Mouse (Mus musculus): ENCODE results near the gene Gabrr3. TPM values are rescaled to one million over a fixed set of nuclear protein-coding genes. Genes with fewer than 3 reads are reported as not detected.

The Gabrr3 gene
- polyA plus RNA-seq, 1 experiment from 2014 or later: not detected

GRCm38 (mm10) chr16:59420237-59420866 is 13.2 kb downstream of the Gabrr3 start:
- no peaks in the 10 kb centered on the region for H3K27me3 ChIP-seq (ENCODE audit: control insufficient read depth, insufficient read depth, low read depth, low read length)
- H3K27ac ChIP-seq (ENCODE audit: low read length): no peak overlapping the region
- H3K36me3 ChIP-seq (ENCODE audit: control insufficient read depth, insufficient read depth, low read length): no peaks in the 10 kb centered on the region
- no peak overlapping the region for H3K9ac ChIP-seq (ENCODE audit: low read length)
- H3K4me3 ChIP-seq (ENCODE audit: low read length): no peak overlapping the region
- H3K4me1 ChIP-seq (replicated peaks; ENCODE audit: control insufficient read depth, insufficient read depth, low read length): no peaks in the 10 kb centered on the region
- no peak overlapping the region for H3K4me2 ChIP-seq (ENCODE audit: low read depth, low read length)
- ATAC-seq (ENCODE audit: low read depth): no peak
- 55% methylated on average over 9 of the region's 9 CpGs for WGBS
- H3K9me3 ChIP-seq (ENCODE audit: control insufficient read depth, low read length): no peaks in the 10 kb centered on the region

- Histone ChIP-seq H3K4me2 (ENCODE audit: low read depth, low read length) (no peak overlapping the region), H3K27ac (ENCODE audit: low read length) (no peak overlapping the region), H3K9ac (ENCODE audit: low read length) (no peak overlapping the region), H3K9me3 (ENCODE audit: control insufficient read depth, low read length) (no peaks in the 10 kb centered on the region), H3K27me3 (ENCODE audit: control insufficient read depth, insufficient read depth, low read depth, low read length) (no peaks in the 10 kb centered on the region), H3K4me1 (replicated peaks; ENCODE audit: control insufficient read depth, insufficient read depth, low read length) (no peaks in the 10 kb centered on the region), H3K4me3 (ENCODE audit: low read length) (no peak overlapping the region), H3K36me3 (ENCODE audit: control insufficient read depth, insufficient read depth, low read length) (no peaks in the 10 kb centered on the region)
- ATAC-seq (ENCODE audit: low read depth): no peak
- WGBS: 8% methylated on average over 6 of the region's 6 CpGs
Measured at GRCm38 (mm10) chr16:59420867-59421251, 13.7 kb downstream of the Gabrr3 start.

- no peak overlapping the region for H3K4me3 ChIP-seq (ENCODE audit: low read length)
Measured at GRCm38 (mm10) chr16:59421571-59422345, 14.6 kb downstream of the Gabrr3 start.

GRCm38 (mm10) chr16:59427960-59428359 is 20.8 kb downstream of the Gabrr3 start:
- no peaks in the 10 kb centered on the region for H3K36me3 ChIP-seq (ENCODE audit: control insufficient read depth, insufficient read depth, low read length)
- WGBS: 78% methylated on average over 7 of the region's 7 CpGs
- no peak overlapping the region for H3K4me3 ChIP-seq (ENCODE audit: low read length)
- no peak overlapping the region for H3K27ac ChIP-seq (ENCODE audit: low read length)
- no peak overlapping the region for H3K9ac ChIP-seq (ENCODE audit: low read length)
- no peak for ATAC-seq (ENCODE audit: low read depth)
- no peaks in the 10 kb centered on the region for H3K4me1 ChIP-seq (replicated peaks; ENCODE audit: control insufficient read depth, insufficient read depth, low read length)
- H3K27me3 ChIP-seq (ENCODE audit: control insufficient read depth, insufficient read depth, low read depth, low read length): no peaks in the 10 kb centered on the region
- H3K4me2 ChIP-seq (ENCODE audit: low read depth, low read length): no peak overlapping the region
- no peaks in the 10 kb centered on the region for H3K9me3 ChIP-seq (ENCODE audit: control insufficient read depth, low read length)

More at GRCm38 (mm10) chr16:59421571-59422345, 14.6 kb downstream of the Gabrr3 start:
- ATAC-seq (ENCODE audit: low read depth): no peak
- H3K4me2 ChIP-seq (ENCODE audit: low read depth, low read length): no peak overlapping the region
- H3K9me3 ChIP-seq (ENCODE audit: control insufficient read depth, low read length): no peaks in the 10 kb centered on the region
- WGBS: 53% methylated on average over 13 of the region's 13 CpGs
- no peak overlapping the region for H3K27ac ChIP-seq (ENCODE audit: low read length)
- no peaks in the 10 kb centered on the region for H3K27me3 ChIP-seq (ENCODE audit: control insufficient read depth, insufficient read depth, low read depth, low read length)
- H3K9ac ChIP-seq (ENCODE audit: low read length): no peak overlapping the region
- H3K36me3 ChIP-seq (ENCODE audit: control insufficient read depth, insufficient read depth, low read length): no peaks in the 10 kb centered on the region
- no peaks in the 10 kb centered on the region for H3K4me1 ChIP-seq (replicated peaks; ENCODE audit: control insufficient read depth, insufficient read depth, low read length)

- WGBS: 78% methylated on average over 11 of the region's 11 CpGs
- H3K27me3 ChIP-seq (ENCODE audit: control insufficient read depth, insufficient read depth, low read depth, low read length): no peaks in the 10 kb centered on the region
- H3K4me2 ChIP-seq (ENCODE audit: low read depth, low read length): no peak overlapping the region
- H3K9me3 ChIP-seq (ENCODE audit: control insufficient read depth, low read length): no peaks in the 10 kb centered on the region
- H3K27ac ChIP-seq (ENCODE audit: low read length): no peak overlapping the region
- no peak overlapping the region for H3K4me3 ChIP-seq (ENCODE audit: low read length)
- no peaks in the 10 kb centered on the region for H3K4me1 ChIP-seq (replicated peaks; ENCODE audit: control insufficient read depth, insufficient read depth, low read length)
- no peak overlapping the region for H3K9ac ChIP-seq (ENCODE audit: low read length)
- no peak for ATAC-seq (ENCODE audit: low read depth)
- H3K36me3 ChIP-seq (ENCODE audit: control insufficient read depth, insufficient read depth, low read length): no peaks in the 10 kb centered on the region
Measured at GRCm38 (mm10) chr16:59433181-59433580, 26.0 kb downstream of the Gabrr3 start.

- Histone ChIP-seq H3K9ac (ENCODE audit: low read length) (no peak overlapping the region), H3K27me3 (ENCODE audit: control insufficient read depth, insufficient read depth, low read depth, low read length) (no peaks in the 10 kb centered on the region), H3K27ac (ENCODE audit: low read length) (no peak overlapping the region), H3K36me3 (ENCODE audit: control insufficient read depth, insufficient read depth, low read length) (no peaks in the 10 kb centered on the region), H3K9me3 (ENCODE audit: control insufficient read depth, low read length) (no peaks in the 10 kb centered on the region), H3K4me3 (ENCODE audit: low read length) (no peak overlapping the region), H3K4me2 (ENCODE audit: low read depth, low read length) (no peak overlapping the region), H3K4me1 (replicated peaks; ENCODE audit: control insufficient read depth, insufficient read depth, low read length) (no peaks in the 10 kb centered on the region)
- 81% methylated on average over 7 of the region's 7 CpGs for WGBS
- no peak for ATAC-seq (ENCODE audit: low read depth)
Measured at GRCm38 (mm10) chr16:59444880-59445559, 37.9 kb downstream of the Gabrr3 start.

GRCm38 (mm10) chr16:59448181-59448580 is 41.0 kb downstream of the Gabrr3 start:
- 67% methylated on average over 1 of the region's 1 CpGs for WGBS
- Histone ChIP-seq H3K27me3 (ENCODE audit: control insufficient read depth, insufficient read depth, low read depth, low read length) (no peaks in the 10 kb centered on the region), H3K27ac (ENCODE audit: low read length) (no peak overlapping the region), H3K9ac (ENCODE audit: low read length) (no peak overlapping the region), H3K36me3 (ENCODE audit: control insufficient read depth, insufficient read depth, low read length) (no peaks in the 10 kb centered on the region), H3K4me1 (replicated peaks; ENCODE audit: control insufficient read depth, insufficient read depth, low read length) (no peaks in the 10 kb centered on the region), H3K4me3 (ENCODE audit: low read length) (no peak overlapping the region), H3K9me3 (ENCODE audit: control insufficient read depth, low read length) (no peaks in the 10 kb centered on the region), H3K4me2 (ENCODE audit: low read depth, low read length) (no peak overlapping the region)
- no peak for ATAC-seq (ENCODE audit: low read depth)

GRCm38 (mm10) chr16:59449092-59449491 is 42.0 kb downstream of the Gabrr3 start:
- Histone ChIP-seq H3K9ac (ENCODE audit: low read length) (no peak overlapping the region), H3K36me3 (ENCODE audit: control insufficient read depth, insufficient read depth, low read length) (no peaks in the 10 kb centered on the region), H3K27me3 (ENCODE audit: control insufficient read depth, insufficient read depth, low read depth, low read length) (no peaks in the 10 kb centered on the region), H3K4me2 (ENCODE audit: low read depth, low read length) (no peak overlapping the region), H3K4me3 (ENCODE audit: low read length) (no peak overlapping the region), H3K9me3 (ENCODE audit: control insufficient read depth, low read length) (no peaks in the 10 kb centered on the region), H3K27ac (ENCODE audit: low read length) (no peak overlapping the region), H3K4me1 (replicated peaks; ENCODE audit: control insufficient read depth, insufficient read depth, low read length) (no peaks in the 10 kb centered on the region)
- no peak for ATAC-seq (ENCODE audit: low read depth)

GRCm38 (mm10) chr16:59451813-59452212 is 44.7 kb downstream of the Gabrr3 start:
- Histone ChIP-seq H3K4me3 (ENCODE audit: low read length) (no peak overlapping the region), H3K27me3 (ENCODE audit: control insufficient read depth, insufficient read depth, low read depth, low read length) (no peaks in the 10 kb centered on the region), H3K4me1 (replicated peaks; ENCODE audit: control insufficient read depth, insufficient read depth, low read length) (no peaks in the 10 kb centered on the region), H3K36me3 (ENCODE audit: control insufficient read depth, insufficient read depth, low read length) (no peaks in the 10 kb centered on the region), H3K4me2 (ENCODE audit: low read depth, low read length) (no peak overlapping the region), H3K9ac (ENCODE audit: low read length) (no peak overlapping the region), H3K27ac (ENCODE audit: low read length) (no peak overlapping the region), H3K9me3 (ENCODE audit: control insufficient read depth, low read length) (no peaks in the 10 kb centered on the region)
- 87% methylated on average over 5 of the region's 5 CpGs for WGBS
- no peak for ATAC-seq (ENCODE audit: low read depth)

All from lung, embryonic 16.5 days (tissue).